Mouse (Mus musculus) CD8-positive naive resting alpha-beta T cell, adult 2 months (primary cell): ENCODE results near the gene Mapk1ip1l.
"Not testable (repeated sequence)": the region's sequence is repeated elsewhere in the genome, so short reads cannot be mapped to it uniquely, and the experiment has no call there.

ENCODE experiments used
- DNase-seq, 2 experiments: peaks; one replicate each; pipeline ENCODE4 v3.0.0; 2022; ENCODE audit warnings: low read depth in 2 of 2, low spot score in 2 of 2

Mapk1ip1l gene

GRCm38 (mm10) chr14:47302885-47303680 lies 5.0 kb downstream of the Mapk1ip1l start:
- DNase-seq = no peak

- DNase-seq = no peak
Measured at GRCm38 (mm10) chr14:47304814-47305405, 6.8 kb downstream of the Mapk1ip1l start.

DNA sequence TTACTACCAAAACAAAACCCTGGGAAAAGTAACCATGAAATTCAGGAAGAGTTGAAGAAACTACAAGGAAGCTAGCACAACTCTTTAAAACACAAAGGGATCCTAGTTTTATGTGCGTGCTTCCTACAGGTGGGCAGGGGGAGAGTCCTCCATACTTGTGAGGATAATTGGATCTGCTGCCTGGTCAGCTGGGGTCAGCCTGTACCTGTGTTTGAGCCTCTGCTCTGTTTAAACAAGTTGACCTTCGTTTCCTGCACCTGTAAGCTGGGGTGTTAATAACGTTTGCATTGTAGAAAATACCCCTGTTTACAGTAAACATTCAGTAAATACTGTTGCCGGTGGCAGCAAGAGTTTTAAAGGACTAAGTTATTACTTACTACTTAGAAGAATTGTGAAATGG lies 7.9 kb downstream of the Mapk1ip1l start:
- no peak for DNase-seq

DNA sequence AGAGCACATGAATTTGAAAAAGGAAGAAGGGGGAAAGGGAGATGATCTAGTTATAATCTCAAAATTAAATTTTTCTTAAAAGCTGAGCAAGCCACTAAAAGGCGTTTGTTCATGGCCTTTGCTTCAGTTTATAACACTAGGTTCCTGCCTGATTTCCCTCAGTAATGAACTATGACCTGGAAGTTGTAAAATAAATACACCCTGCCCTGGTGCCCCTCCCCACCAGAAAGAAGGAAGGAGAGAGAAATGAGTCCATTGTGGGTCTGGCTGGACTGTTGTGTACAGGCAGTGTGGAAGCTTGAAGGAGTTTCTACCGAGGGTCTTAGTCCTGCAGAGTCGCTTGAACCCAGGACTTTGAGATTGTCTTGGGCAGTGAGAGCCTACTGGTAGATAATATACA lies 9.6 kb downstream of the Mapk1ip1l start:
- DNase-seq = no peak

DNA sequence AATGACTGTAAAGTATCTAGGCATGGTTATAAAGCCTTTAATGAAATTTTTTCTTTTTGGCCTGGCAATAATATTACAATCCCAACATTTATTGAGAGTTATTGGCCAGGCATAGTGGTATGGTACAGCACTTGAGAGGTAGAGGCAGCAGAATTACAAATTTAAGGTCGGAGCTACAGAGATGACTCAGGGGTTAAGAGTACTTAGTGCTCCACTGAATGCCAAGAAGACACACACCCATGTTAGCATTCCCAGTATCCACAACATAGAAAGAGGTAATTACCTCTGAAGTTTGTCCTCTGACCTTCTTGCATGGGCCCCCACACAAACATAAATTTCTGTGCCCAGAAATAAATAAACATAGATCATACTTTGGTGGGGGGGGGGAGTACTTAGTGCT lies 11.0 kb downstream of the Mapk1ip1l start:
- no peak for DNase-seq

DNA sequence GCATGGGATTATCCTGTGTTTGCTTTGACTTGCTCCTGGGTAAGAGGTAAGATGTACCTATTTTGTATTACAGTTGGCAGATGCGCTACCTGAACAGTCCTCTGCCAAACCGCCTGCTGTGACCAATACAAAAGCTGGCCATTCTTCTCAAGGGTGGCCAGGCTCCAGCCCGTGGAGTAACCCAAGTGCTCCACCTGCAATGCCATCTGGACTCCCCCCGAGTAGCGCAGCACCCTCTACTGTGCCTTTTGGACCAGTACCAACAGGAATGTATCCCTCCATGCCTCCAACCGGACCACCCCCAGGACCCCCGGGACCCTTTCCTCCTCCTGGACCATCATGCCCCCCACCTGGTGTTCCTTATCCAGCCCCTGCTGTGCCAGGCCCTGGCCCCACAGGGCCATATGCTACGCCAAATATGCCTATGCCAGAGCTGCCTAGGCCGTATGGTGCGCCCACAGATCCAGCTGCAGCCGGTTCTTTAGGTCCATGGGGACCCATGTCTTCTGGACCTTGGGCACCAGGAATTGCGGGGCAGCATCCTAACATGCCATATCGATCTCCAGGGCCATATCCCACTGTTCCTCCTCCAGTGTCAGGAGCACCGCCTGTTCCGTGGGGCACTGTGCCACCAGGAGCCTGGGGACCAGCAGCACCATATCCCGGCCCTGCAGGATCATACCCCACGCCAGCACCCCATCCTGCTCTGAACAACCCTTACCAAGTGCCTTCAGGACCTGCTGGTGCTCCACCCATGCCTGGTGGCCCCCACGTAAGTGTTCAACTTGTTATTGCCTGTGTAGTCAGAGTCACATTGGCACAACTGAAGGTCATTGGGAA lies 12.5 kb downstream of the Mapk1ip1l start:
- no peak for DNase-seq

DNA sequence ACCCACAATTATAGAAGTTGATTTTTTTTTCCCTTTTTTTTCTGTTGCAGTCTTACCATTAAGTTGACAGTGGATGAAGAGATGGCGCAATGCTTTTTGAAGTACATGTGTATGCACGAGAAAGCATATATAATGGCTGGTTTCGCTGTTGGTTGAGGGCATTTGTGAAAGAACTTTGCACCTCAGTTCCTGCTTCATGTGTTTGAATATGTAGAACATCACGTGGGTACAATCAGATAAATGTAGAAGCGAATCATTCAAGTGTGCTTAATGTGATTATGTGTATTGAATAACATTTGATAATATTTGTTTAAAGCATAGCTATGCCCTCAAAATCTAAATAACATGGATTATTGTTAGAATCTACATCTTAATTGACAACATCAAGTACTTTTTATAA lies 21.3 kb downstream of the Mapk1ip1l start:
- DNase-seq = no peak

- DNase-seq = not testable (repeated sequence)
Measured at GRCm38 (mm10) chr14:47321581-47321980, 23.5 kb downstream of the Mapk1ip1l start.

- no peak for DNase-seq
Measured at GRCm38 (mm10) chr14:47325965-47326761, 28.1 kb downstream of the Mapk1ip1l start.

- no peak for DNase-seq
Measured at GRCm38 (mm10) chr14:47327347-47327746, 29.3 kb downstream of the Mapk1ip1l start.

DNA sequence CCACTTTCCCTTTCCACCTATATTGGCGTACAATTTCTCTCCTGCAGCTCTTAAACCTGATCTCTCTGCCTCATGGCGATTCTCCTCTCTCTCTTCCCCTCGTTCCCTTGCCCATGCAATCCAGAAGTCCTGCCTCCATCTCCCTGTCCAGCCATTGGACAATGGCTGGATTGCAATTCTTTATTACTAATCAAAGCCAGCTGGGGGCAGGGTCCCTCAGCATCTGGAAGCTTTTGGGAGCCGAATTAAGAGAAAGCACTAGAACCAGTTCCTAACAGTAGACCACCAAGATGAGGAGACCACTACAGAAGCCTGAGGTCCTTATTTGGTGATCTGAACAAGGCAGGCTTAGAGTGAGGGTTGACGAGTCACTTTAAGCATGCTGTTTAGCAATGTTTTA lies 33.9 kb downstream of the Mapk1ip1l start:
- no peak for DNase-seq

DNA sequence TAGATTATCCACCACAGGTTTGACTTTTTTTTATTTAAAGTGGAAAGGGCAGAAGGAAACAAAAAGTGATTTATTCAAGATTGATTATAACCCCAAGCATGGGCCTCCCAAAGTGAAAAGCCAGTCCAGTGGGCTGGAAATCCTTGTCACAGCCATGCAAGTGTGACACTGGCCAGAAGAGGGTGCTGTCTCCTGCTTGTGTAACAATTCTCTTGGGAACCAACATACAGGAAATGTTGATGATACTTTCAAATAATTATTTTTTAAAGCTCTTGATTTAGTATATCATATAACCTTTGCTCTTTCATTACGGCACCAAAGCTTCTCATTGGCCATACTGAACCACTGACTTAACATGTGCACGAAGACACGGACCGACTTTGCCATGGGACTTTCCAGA lies 36.8 kb downstream of the Mapk1ip1l start:
- DNase-seq = peak; percentile 39 to 63

- no peak for DNase-seq
Measured at GRCm38 (mm10) chr14:47335300-47335699, 37.2 kb downstream of the Mapk1ip1l start.

DNA sequence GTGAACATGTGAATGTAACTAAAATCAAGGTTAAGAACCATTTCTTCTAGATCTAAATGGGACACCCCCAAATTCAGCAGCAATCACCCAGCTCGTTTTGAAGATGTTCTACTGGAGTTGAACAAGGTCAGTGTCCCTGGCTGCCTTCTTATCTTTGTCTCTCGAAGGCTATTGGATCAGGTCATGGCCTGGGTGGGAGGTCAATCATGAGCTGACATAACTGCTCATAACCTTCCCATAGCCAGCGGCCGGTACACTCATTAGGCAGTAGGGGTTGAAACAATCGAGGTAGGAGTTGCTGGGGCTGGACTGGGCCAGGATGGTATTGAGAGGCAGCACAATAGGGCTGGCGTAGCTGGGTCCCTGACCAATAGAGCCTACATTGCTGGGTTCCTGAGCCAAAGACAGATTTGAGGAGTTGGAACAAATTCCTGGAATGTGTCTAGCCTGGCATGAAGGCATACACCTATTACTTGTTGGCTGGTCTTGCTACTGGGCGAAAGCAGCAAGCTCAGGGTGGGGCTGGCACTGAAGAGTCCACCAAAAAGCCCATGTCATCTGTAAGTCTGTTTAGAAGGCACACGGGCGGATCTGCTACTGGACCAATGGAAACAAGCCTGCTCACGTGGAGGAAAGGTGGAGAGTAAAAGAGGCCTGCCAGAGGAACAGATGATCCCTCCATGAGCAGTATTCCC lies 42.3 kb downstream of the Mapk1ip1l start:
- DNase-seq = no peak

- DNase-seq = no peak
Measured at GRCm38 (mm10) chr14:47341811-47342291, 43.8 kb downstream of the Mapk1ip1l start.

GRCm38 (mm10) chr14:47346715-47347114 lies 48.6 kb downstream of the Mapk1ip1l start:
- no peak for DNase-seq

DNA sequence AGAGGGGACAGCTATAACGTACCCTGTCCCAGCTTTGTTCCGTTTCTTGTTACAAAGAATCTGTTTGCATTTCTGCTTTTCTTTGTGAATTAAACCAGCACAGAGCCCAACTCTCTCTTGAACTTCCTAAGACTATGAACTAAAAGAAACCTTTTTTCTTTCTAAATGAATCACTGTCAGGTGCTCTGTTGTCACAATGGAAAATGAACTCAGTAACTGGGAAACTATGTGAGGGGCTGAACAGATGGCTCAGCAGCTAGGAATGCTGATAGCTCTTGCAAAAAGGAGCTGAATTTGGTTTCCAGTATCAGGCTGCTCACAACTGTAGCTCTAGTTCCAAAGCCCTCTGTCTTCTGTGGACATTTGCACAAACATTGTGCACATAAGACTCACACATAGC lies 52.9 kb downstream of the Mapk1ip1l start:
- no peak for DNase-seq

- no peak for DNase-seq
Measured at GRCm38 (mm10) chr14:47352272-47352671, 54.2 kb downstream of the Mapk1ip1l start.

- DNase-seq = no peak
Measured at GRCm38 (mm10) chr14:47353240-47353639, 55.2 kb downstream of the Mapk1ip1l start.

- DNase-seq = no peak
Measured at GRCm38 (mm10) chr14:47354111-47354577, 56.1 kb downstream of the Mapk1ip1l start.
